Mouse (Mus musculus): ENCODE measurements around the gene Apool.

Gene Apool

DNA sequence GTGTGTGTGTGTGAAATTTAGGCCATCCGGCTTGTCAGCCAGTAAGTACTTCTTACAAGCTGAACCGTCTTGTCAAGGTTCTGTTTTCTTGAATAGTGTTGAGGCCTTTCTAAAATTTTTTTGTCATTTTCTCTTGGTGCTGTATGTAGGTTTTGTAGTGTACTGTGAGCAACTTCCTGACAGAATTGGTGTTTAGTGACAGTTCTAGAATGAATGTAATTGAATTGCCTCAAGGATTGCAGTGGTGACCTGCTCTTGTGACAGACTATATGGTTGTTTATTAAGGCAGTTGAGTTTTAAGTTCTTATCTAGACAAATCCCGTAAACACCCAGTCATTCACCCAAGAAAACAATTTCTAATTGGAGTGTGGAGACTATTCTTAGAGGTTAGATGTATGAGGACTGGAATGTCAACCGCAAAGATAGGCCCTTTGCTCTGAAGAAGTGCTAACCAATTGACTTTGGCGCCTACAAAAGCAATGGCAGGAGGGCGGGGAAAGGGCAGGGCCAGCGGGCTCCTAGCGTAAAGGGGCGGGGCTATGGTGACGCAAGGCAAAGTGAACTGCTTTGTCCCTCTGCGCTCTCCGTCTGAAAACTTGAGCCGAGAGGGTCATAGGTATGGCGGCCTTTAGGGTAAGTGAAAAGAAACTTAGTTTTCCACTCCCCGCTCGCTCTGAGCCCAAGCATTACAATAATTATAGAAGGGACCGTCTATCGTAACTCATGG, at the start of gene Apool:
Gene Apool, plus strand, starts transcription at position 531 of the 727 bp plus-strand sequence.
- DNase-seq = peak; percentile 81

DNA sequence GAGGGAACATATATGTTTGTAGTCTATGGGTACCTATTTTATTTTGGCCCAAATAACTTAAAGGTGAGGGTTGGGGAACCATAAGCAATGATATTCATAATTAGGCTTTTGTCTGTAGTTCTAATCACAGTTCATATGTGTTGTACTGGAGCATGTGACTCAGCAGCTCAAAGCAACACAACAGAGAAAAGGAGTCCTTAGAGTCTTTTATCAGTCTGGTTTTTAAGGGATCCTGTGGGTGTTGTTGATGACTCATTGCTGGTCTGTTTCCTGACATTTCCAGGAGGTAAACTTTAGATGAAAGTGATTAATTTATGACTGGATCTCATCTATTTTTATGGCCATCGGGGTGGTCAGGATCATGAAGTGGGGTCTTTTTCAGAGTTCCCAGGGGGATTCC, 37.6 kb upstream of the Apool start:
- no peak for DNase-seq

DNA sequence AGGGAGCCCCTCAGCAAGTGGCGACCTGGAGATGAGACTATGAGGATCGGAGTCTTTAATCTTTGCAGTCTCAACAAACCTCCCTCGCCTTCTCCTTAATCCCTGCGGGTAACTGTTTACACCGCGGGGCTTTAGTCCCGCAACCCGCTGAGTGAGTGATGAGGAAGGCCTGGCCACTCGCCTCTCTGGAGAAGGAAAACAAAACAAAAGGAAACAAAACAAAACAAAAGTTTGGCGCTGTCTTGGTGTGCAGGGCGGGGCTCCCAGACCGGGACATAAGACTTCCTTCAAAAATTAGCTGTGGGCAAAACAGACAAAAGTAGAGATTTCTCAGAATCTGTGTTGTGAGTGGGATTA, 375 bp downstream of the Apool start:
- DNase-seq = no peak

DNA sequence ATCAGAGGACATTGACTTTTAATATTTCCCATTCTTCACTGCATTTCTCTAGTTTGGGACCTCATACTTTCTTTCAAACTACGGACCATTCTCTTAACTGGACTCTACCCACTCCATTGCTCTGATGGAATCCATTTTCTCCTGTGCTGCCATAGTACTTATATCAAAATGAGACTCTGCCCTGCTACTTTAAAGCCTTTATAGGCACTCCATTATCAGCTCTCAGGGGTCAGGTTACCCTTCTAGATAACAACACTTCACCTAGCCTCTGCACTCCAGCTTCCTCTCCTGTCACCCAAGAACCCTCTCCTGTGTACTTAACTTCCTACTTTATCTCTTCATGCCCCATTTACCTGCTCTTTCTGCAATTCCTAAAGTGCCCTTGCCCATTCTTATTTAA, 960 bp downstream of the Apool start:
- no peak for DNase-seq

DNA sequence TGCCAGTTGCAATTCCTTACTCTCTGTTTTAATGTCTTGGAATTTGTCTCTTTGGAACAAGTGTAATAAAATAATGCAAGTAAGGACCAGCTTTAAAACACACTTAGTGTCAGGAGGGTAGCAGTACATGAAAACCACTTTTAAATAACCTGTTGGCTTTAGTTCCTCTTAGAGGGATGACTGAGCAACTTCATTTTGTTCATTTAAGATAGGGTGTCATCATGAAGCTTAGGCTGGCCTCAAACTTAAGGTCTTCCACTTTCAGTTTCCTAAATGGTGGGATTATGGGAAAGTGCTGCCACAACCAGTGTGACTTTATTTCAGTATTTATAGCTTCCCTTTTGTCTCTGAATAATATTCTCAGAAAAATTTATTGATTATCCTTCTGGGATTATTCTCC, 9.1 kb downstream of the Apool start:
- DNase-seq = no peak

DNA sequence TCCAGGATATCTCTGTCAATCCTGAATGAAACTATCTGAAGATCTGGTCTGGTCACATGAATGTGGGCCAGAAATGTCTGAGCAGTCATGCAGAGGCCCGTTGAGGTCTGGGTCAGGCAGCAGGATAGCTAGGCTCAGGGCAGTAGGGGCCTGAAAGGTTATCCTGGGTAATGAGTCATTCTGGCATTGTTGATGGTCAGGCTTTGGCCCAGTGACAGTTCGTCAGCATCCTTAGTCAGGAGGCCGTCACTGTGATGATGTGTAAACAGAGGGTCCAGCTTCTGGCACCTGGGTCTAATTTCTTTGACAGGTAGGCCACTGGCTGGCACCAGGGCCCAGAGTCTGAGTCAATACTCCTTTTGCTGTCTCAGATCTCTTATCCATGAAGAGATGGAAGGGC, 28.4 kb downstream of the Apool start:
- no peak for DNase-seq

DNA sequence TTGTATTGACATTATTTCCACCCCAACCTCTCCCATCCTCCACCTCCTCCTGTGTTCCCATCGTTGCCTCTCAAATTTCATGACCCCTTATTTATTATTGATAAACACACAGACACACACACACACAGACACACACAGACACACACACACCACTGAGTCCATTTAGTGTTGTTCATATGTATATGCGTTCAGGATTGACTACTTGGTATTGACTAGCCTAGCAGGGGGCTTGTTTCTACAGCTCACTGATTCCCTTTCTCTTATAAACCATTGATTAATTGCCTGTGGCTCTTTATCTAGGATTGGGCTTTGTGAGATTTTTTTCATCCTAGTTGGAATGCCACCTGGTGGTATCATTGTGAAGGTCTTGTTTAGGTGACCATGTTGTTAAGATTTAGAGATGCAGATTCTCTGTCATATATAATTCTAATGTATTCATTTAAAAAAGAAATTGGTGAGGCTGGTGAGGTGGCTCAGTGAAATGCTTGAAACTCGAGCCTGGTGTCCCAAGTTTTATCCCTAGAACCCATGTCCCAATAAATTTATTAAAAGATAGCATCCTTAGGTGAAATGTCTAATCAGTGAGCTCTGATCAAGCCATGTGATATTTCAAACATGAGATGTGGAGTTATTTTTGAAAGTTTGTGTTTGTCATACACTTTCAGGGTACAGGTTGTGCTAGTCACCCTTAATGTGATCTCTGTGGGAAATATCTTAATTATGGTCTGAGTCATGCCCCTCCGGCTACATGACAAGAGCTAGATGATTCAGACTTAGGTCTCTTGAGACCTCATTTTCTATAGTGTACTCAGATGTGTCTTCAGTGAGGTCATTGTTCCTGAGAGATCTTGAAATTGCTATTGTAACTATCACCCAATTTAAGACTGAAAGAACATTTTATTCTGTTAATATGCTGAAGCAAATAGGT, 36.6 kb downstream of the Apool start:
- DNase-seq = no peak

DNA sequence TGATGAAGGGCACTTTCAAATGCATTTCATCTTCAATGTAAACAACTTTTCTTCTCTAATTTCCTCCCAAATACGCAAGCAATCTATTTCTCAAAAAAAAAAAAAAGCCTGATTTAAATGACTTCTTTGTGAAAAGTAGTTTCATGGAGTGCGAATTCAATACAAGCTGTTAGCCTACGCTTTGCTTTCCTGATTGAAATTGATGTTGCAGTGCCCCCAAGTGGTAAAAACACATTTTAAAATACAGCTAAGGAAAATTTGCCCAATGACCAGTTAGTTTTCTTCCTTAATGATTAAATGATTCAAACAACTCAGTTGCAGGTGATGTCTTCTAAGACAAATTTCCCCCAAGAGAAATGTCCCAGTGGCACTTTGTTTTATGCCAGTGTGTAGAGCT, 37.3 kb downstream of the Apool start:
- no peak for DNase-seq

DNA sequence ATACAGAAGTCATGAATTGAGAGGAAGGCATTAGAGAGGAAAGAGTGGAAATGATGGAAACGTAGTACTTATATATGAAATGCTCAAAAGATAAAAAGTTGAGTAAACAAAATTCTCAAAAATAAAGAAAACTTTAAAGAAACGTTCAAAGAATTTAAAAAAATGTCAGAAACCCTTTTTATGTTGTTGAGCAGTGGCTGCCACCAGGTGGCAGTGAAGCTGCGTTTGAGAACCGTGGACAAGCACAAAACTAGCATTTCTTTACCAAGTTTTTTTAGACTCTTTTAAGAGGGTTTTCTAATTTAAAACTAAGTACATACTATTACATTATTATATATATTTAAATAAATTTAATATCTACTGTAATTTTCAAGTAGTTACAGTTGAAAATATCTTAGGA, 57.3 kb downstream of the Apool start:
- DNase-seq = no peak

DNA sequence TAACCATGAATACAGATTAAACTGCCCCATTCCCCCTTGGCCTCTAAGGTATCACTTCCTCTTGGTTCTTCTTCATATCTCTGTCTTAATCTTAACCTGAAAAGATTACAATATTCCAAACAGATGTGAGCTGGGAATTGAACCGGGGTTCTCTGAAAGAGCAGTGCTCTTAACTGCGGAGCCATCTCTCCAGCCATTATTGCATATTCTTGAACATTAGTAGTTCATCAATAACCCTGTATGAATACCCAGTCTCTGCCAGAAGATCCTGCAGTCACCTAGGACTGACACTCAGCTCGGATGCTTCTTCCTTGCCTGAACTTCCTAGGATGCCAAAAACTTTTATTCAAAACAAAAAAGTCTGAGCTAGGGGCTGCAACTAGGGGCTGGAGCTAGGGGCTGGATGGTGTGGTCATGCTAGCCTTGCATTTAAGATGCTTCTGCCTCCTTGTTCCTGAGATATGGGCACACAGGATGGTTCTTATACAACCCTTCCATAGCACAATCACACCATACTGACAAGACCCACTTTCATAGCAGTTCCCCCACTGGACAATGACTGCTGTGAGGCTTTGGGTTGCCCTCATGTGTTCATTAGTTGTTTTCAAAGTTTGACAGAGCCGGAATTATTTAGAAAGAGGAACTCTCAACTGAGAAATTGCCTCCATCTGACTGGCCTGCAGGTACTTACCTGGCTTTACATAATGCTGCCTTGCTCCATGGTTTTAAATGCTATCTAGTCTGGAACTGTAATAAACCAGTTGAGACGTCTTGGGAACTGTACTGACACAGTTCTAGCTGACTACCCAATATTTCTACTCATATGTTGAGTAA, 59.7 kb downstream of the Apool start:
- peak; percentile 59 for DNase-seq

DNA sequence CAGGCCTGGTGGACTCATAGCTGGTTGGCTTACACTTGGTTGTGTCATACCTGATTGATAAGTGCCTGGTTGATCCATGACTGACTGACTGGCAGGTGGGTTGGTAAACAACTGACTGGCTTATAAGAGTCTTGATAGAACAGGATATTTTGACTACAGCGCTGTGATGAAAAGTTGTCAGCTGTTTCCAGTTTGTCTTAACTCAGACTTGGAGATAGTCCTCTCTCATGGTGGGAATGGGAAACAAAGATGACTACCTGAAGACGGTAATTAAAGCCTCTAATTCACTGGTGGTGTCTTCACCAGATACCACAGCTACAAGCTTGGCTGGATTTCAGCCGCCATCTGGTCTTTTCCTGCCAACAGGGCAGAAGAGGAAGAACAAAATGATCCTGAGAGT, 95.5 kb downstream of the Apool start, which contains the start of gene Satl1:
Gene Satl1, minus strand, starts transcription at position 101 of the 400 bp plus-strand sequence.
- no peak for DNase-seq

DNA sequence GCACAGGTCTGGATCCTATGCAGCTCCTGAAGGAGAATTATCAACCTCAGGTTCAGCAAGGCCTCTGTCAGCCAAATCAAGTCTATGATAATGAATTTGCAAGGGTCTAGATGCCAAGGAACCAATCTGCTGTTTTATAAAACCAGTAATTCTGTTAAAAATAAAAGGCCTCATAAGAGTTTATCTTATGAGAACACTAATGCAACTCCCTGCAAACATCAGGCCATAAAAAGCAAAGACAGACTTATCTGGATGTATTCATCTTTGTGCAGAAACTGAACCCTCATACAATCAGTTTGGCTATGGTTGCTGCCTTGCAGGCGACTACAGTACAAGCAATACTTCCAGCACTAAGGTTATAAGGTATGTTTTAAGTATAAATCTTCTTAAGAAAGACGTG, 101.2 kb downstream of the Apool start:
- DNase-seq = no peak
